Mouse (Mus musculus): ENCODE data around the gene Gm28897.
"Not testable (repeated sequence)": the region's sequence is repeated elsewhere in the genome, so short reads cannot be mapped to it uniquely, and the experiment has no call there.

The Gm28897 gene

GRCm38 (mm10) chrY:80926695-80927094 is at the start of gene Gm28897:
Gene Gm28897, plus strand, starts transcription at chrY:80926995.
- not testable (repeated sequence) for DNase-seq (ENCODE audit: low read depth, low spot score)

Measured in ZHBTc4 (cell line).